Mouse (Mus musculus): Measurements from ENCODE around the gene Tjp2.

Tjp2 gene

DNA sequence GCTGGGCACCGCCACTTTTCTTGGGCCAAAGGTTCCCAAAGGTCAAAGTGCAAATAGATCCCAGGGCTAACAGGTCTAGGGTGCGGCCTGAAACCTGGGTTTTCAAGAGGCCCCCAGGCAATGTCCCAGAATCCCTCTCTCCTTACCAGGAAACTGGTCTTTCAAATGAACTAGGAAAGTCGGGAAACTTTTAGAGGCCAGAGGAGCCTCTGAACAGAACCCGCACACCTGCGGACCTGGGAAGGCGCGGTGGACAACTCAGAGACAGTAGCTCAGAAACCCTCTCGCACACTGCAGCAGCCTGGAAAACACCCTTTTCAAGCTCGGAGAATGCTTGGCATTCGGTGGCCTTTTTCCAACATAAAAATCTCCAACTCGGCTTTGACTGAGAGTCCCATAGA is 979 bp downstream of the Tjp2 start:
- in situ Hi-C loops (cut with MboI, MseI) = no loop called here

DNA sequence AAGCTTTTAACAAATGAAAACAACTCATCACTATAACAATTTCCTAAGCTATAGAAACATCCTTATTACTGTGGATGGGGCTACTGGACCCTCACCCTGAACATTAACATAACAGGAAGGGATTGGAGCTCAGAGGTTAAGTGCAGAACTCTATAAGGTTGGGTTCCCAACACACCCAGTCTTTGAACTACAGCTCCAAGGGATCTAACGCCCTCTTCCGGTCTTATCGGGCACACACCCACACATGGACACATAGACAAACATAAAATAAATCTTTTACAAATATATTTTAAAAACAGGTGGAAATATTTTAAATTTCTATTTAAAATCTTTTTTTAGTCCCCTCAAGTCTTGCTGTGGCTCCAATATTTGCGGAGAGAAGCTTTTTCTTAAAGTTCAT is 3.4 kb downstream of the Tjp2 start:
- in situ Hi-C loops (cut with MboI, MseI) = no loop called here

DNA sequence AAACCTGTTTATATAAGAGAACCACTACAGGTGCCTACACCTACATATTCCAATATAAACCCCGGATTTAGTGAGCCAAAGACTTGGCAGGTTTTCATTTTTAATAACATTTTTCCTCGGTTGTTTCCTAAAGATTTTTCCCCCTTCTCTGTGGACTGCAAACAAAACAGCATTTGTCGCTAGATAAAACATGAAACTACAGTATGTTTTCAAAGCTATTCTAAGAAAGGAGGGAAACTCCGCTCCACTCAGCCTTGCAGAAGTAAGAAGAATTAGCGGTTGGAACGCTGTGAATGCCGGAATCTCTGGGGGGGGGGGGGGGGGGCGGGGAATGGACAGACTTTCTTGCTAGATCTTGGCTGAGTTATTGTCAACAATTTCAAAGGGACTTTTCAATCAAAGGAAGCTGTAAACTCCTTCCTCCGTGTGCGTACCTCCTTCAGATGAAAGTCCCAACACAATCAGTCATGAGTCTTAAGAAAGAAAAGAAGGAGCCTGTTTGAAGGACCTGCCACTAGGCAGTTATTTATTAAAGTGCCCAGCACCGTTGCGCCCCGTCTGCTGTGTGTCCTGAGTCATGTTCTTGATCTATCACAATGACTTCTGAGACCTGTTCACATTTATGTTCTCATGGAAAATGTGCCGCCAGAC is 3.9 kb downstream of the Tjp2 start:
- in situ Hi-C loops (cut with MboI, MseI) = no loop called here

DNA sequence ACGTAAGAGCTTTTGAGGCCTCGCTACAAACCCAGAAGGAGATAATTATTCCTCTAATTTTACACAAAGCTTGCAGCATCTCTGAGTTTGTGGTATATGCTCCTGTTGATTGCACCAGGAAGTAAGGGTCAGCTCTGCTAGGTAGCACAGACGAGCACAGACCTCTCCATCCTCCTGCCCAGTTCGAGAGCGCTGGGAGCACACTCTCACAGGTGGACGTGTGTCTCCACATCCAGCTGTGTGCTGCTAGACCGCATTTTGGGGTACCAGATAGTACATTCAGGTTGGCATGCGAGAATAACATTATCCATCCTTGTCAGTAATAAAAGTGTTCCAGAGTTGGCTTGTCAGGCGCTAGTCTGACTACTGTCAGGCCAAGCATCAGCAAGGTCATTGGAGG is 5.8 kb downstream of the Tjp2 start:
- in situ Hi-C loops (cut with MboI, MseI) = loop anchor here (10.0 kb wide), 1 partner anchor 124 kb away; no protein-coding TSS in a partner anchor

DNA sequence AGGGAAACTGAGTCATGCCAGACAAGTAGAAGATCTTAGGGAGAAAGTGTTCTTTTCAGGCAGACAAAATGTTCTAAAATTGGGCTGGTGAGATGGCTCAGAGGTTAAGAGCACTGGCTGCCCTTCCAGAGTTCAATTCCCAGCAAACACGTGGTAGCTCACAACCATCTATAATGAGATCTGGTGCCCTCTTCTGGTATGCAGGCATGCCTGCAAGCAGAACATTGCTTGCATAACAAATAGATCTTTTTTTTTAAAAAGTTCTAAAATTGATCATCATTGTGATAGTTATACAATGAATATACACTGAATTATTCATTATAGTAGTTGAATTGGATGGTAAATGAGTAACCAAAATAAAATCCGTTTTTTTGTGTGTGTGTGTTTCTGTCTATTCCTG is 6.5 kb downstream of the Tjp2 start:
- in situ Hi-C loops (cut with MboI, MseI) = loop anchor here (10.0 kb wide), 1 partner anchor 123 kb away; no protein-coding TSS in a partner anchor

DNA sequence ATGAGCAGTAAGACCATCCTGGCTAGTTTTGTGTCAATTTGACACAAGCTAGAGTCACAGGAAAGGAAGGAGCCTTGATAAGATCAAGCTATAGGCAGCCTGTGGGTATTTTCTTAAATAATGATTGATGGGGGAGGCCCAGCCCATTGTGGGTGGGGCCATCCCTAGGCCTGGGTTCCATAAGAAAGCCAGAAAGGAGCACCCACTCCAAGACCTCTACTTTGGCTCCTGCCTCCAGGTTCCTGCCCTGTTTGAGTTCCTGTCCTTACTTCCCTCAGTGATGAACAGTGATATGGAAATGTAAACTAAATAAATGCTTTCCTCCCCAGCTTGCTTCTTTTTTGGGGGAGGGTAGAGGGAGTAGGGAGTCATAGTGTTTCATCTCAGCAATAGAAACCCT is 7.0 kb downstream of the Tjp2 start:
- in situ Hi-C loops (cut with MboI, MseI) = loop anchor here (10.0 kb wide), 1 partner anchor 123 kb away; no protein-coding TSS in a partner anchor

DNA sequence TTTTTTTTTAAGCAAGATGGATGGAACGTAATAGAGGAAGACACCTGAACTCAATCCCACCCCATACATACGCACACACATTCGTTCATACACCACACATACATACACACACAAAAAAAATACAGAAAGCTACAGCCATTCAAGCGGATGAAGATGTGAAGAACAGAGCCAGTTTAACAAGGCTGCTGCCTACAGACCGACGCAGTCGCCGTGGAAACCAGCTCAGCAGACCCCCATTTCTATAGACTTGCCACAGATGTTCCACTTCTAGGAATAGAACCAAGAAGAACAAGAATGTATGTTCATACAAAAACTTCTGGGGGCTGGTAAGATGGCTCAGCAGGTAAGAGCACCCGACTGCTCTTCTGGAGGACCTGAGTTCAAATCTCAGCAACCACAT is 8.1 kb downstream of the Tjp2 start:
- in situ Hi-C loops (cut with MboI, MseI) = loop anchor here (10.0 kb wide), 1 partner anchor 122 kb away; no protein-coding TSS in a partner anchor

DNA sequence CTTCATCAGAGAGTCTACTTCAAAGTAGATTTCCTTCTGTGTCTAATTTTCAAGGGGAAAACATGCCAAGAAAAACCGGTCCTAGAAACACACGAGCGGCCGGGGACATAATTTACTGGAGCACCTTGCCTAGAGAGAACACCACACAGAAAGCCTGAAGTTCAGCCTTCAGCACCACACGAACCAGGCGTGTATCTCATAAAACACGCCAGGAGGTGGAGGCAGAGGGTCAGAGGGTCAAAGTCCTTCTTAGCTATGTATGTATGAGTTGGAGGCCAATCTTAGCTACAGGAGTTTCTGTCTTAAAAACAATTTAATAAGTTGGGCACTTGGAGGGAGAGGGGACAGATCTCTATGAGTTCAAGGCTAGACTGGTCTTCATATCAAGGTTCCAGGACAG is 9.9 kb downstream of the Tjp2 start:
- in situ Hi-C loops (cut with MboI, MseI) = loop anchor here (10.0 kb wide), 1 partner anchor 120 kb away; no protein-coding TSS in a partner anchor

DNA sequence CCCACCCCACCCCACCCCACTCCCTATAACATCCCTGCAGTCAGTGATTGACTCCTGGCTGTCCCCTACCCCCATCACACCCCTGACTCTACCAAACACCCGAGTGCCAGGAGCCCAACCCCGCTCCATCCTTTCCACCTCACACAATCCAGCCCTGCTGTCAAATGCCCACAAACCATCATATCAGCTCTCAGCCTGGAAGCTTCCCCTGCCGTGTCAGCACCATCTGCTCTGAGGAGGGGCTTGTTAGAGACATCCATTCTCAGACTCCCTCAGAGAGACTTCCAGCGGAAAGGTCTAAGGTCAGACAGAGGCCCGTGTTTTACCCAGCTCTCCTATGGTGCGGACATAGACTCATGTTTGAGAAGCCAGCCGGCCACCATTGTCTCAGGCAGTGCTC is 11.5 kb downstream of the Tjp2 start:
- in situ Hi-C loops (cut with MboI, MseI) = loop anchor here (10.0 kb wide), 1 partner anchor 118 kb away; no protein-coding TSS in a partner anchor

DNA sequence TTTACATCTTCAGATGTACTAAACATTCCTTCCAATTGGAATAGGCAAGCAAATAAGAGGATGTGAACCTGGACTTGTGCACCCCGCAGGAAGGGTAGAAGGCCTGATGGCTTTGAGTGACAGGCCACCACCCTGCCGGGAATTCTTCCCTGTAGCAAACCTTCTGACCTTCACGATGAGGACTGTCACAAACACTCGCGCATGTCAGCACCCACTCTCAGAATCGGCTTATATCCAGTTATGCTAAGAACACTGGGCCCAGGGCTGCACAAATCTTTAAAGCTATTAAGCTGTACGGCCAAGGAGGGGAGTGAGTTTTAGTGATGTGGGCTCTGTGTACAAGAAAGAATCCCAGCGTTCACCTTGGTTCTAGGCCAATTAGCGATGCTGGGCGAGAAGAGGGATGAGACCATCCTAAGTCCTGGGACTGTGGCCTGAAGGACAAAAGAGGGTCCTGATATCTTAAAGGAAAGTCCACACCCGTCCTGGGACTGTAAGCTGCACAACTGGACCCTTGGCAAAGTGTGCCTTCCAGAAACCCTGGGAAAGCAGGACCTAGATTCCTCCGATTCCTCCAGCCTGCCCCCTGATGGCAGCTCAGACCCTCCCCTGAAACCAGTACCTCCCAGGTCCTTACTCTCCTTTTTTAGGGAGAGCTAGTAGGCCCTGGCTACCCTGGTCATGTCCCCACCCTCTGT is 12.1 kb downstream of the Tjp2 start:
- in situ Hi-C loops (cut with MboI, MseI) = loop anchor here (10.0 kb wide), 1 partner anchor 118 kb away; no protein-coding TSS in a partner anchor

DNA sequence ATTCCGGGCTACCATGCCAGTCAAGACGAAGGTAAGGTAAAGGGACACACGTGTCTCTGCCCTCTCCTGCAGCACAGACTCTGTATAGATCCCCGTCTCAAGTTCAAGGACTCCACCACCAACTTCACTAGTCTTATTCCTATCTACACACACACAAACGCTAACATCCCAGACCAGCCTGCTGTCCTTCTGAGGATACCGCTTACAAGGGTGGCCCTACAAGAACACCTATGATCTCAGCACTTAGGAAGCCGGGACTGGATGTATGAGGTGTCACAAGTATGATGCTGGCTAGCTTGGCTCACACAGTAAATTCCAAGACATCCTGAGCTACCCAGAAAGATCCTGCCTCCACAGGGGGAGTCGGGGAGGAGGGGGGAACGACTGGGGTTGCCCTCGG is 13.7 kb downstream of the Tjp2 start:
- in situ Hi-C loops (cut with MboI, MseI) = loop anchor here (10.0 kb wide), 1 partner anchor 116 kb away; no protein-coding TSS in a partner anchor

DNA sequence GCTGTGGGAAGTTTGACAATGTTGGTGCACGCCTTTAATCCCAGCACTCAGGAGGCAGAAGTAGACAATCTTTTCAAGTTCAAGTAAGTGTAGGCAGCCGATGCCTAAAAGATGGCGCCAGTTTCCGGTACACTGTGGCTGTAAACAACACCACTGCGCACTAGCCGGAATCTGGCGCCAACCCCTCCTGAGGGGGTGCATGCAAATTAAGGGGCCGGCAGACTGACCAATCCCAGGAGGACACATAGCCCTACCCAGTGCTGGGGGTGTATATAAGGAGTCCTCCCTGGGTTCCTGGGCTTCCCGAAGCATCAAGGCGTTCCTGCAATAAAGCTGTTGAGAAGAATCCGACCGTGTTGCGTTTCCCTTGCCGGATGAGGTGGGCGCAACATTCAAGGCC is 15.3 kb downstream of the Tjp2 start:
- in situ Hi-C loops (cut with MboI, MseI) = no loop called here

DNA sequence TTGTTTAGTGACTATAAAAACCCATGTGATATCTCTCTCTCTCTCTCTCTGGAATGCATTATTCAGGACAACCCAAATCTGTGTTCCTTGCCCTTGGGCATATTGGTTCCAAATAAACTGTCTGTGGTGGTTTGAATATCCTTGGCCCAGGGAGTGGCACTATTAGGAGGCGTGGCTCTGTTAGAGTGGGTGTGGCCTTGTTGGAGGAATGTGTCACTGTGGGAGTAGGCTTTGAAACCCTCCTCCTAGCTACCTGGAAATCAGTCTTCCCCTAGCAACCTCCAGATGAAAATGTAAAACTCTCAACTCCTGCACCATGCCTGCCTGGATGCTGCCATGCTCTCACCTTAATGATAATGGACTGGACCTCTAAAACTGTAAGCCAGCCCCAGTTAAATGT is 16.9 kb downstream of the Tjp2 start:
- in situ Hi-C loops (cut with MboI, MseI) = no loop called here

DNA sequence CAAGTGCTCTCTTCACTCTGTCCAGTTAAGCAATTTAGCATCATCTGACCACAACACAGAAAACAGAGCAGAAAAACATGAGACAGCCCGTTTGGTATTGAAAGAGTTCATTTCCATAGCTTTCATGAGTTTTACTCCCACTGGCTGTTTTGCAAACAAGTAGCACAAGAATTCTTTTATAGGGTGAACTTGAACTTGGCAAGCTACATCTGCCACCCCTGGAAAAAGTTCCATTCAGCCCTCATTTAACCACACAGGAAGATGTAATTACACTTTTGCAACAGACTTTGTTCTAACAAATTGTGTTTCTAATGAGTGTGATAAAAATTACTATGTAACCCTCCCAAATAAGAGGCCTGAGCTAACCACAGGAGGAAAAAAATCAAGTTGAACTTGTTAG is 19.8 kb downstream of the Tjp2 start:
- in situ Hi-C loops (cut with MboI, MseI) = no loop called here

DNA sequence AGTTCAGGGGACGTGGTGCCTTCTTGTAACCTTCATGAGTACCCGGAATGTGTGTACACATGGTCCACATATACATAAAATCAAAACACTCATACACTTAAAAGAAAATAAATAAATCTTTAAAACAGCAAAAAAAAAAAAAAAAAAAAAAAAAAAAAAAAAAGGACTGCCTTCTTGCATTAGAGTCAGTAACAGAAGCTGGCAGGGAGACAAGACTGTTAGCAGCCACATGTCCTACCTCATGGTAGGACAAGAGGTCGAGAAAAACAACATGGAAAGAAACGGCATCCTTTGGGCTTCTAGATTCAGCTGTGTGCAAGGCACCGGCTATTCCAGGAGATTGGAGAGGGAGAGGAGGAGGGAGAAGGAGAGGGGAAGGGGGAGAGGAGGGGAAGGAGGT is 23.0 kb downstream of the Tjp2 start:
- in situ Hi-C loops (cut with MboI, MseI) = no loop called here

DNA sequence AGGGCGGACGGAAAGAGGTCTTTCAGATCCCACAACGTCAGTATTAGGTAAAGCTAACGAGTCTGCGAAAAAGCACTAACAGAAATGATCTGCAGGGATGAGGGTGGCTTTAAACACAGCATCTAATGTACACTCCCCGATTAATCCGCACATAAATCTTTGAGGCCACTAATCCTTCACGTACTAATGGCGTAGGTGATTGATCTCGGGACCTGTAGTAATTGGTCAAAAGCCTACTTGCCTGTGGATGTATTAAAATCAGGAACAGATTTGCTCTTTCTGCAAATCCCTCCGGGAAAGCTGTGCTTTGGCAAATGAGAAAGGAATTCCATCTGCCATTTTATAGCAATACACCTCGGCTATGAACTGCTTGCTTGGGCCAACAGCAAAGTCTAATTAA is 24.3 kb downstream of the Tjp2 start:
- in situ Hi-C loops (cut with MboI, MseI) = no loop called here

DNA sequence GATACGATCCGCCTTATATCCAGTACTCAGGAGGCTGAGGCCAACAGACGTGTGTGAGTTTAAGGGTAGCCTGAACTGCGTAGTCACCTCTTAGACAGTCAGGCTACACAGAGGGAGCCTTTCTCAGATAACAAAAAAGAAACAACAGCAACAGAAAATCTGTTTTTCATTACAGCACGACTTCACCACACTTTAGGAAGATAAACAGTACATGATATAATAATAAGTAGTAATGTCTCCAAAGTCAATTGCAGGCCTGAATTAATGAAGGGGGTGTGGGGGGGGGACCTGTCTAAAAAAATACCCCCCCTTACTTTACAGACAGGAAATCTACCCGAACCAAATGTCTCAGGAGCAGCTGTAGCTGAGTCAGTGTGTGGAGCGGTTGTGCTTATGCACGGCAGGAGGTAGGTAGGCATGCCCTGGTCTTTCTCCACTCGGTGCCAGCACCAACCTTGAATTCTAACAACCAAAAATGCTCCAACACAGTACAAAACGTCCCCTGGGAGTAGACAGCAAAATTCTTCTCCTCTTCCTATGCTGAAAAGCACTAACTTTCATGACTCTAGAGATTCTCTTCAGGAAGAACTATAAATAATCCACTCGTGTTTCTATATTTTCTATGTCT is 26.0 kb downstream of the Tjp2 start:
- in situ Hi-C loops (cut with MboI, MseI) = loop anchor here (10.0 kb wide), 1 partner anchor 794 kb away; no protein-coding TSS in a partner anchor

DNA sequence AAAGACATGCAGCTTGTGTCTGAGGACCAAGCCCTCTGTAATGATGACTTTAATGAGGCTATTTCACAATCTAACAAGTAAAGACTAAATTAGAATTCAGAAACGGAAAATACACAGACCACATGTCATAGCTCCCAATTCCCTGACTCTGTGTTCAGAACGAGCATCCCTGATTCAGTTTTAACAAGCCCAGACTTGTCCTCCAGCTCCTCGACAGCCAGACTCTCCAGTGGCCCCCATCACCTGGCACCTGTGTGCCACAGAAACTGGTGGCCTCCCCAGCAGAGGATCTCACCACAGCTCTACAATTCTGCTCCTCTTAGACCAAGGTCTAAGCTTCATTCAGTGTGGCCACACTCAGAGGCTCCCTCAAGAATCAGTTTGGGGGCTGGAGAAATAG is 27.5 kb downstream of the Tjp2 start:
- in situ Hi-C loops (cut with MboI, MseI) = loop anchor here (10.0 kb wide), 1 partner anchor 793 kb away; no protein-coding TSS in a partner anchor

DNA sequence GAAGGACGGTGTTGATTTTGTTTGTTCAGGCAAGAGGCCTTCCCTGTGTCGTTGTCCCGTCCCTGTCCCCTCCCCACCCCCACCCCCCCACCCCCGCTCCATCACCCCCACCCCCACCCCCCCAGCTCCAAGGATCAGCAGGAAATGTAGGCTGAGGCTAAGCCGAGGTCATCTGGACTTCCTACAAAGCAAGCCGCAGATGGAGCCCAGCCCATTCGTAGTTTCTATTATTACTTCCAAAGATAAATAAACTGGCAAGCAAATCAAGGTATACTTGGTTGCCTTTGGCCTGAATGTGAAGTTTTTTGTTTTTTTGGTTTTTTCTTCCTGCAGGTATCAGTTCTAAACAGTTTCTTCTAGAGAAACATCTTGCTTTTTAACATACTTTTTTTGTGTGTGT is 29.6 kb downstream of the Tjp2 start:
- in situ Hi-C loops (cut with MboI, MseI) = loop anchor here (10.0 kb wide), 1 partner anchor 790 kb away; no protein-coding TSS in a partner anchor

DNA sequence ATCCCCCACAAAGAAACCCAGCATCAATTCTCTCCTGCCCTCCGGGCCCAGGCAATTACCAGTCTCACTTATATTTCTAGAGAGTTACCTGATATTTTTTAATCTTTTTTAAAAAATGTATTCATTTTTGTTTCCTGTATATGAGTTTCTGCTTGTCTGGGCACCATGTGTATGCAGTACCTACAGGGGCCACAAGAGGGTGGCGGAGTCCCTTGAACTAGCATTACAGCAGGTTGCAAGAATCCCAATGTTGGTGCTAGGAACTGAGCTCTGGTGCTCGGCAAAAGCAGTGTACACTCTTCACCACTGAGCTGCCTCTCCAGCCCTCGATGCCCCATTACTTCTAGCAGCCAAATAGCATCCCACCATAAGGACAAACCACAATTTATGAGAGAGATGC is 30.6 kb downstream of the Tjp2 start:
- in situ Hi-C loops (cut with MboI, MseI) = loop anchor here (10.0 kb wide), 1 partner anchor 789 kb away; no protein-coding TSS in a partner anchor

DNA sequence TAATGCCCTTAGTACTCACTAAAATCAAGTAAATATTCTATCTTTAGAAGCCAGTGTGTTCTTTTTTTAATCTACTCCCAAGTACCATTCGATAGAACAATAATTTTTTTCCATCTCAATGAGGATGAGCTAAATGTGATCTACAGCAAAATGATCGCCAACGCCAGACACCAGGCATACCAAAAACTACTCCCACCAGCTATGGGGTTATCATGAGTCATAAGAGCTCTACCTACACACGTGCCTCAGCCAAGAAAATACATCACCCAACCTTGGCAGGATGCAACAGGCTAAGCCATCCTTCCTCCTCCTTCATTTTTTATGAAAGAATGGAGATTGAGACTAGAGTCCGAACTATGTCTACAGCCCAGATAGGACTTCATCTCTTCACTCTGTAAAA is 31.9 kb downstream of the Tjp2 start:
- in situ Hi-C loops (cut with MboI, MseI) = loop anchor here (10.0 kb wide), 1 partner anchor 788 kb away; no protein-coding TSS in a partner anchor

DNA sequence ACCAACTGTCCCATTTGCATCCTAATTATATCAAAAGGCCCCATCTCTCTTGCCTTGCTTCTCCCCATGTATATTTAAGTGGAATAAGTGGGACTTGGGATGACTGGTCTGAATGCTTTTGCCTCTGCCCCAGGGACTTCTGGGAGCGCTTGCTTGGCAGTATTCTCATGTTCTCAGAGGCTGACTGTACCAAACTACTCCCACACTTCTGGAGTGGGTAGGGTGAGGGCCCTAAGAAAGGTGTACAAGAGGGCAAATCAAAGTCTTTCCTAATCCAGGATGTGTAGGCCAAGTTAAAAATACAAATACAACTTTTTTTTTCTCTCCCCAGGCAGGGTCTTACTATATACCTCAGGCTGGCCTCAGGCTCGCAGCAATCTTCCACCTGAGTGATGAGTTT is 37.0 kb downstream of the Tjp2 start:
- in situ Hi-C loops (cut with MboI, MseI) = no loop called here
